Mouse (Mus musculus): ENCODE data around the gene Krtap4-6. TPM values are rescaled to one million over a fixed set of nuclear protein-coding genes. Genes with fewer than 3 reads are reported as not detected.

Gene Krtap4-6
- polyA plus RNA-seq (2017; shearing (Covaris generic)): not detected

DNA sequence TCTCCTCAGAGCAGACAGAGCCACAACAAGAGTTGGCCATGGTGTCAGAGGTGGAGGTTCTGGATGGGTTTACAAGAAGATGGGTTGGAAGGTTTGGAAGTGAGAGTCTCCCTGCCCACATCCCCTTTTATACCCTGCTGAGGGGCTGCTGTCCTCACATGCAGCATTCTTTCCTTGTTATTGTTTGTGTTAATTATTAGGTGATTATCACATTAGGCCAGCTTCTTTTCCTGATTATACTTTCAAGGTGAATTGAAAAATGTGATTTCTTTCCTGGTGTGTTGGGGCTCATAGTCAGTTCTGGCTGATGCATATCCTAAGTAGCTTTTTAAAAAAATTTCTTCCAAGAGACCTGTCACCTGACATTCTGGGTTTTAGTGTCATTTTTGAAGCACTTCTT, at the start of gene Krtap4-6:
Gene Krtap4-6 (minus strand): TSS at position 101 of the 400 bp plus-strand sequence.

DNA sequence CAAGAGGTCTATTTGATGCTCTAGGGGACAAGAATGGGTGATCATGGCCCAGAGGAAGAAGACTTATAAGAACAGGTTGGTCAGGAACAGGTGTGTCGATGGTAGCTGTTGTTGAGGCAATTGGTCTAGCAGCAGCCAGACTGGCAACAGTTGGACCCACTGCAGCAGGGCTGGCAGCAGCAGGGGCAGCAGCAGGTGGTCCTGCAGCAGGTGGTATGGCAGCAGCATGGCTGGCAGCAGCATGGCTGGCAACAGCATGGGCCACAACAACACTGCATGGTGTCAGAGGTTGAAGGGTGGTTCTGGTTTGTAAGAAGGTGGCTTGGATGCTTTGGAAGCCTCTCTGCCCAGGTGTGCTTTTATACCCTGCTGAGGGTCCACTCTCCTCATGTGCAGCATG, 24.7 kb upstream of the Krtap4-6 start, which contains the start of gene Gm14190:
Gene Gm14190 (minus strand): TSS at position 278 of the 400 bp plus-strand sequence.

DNA sequence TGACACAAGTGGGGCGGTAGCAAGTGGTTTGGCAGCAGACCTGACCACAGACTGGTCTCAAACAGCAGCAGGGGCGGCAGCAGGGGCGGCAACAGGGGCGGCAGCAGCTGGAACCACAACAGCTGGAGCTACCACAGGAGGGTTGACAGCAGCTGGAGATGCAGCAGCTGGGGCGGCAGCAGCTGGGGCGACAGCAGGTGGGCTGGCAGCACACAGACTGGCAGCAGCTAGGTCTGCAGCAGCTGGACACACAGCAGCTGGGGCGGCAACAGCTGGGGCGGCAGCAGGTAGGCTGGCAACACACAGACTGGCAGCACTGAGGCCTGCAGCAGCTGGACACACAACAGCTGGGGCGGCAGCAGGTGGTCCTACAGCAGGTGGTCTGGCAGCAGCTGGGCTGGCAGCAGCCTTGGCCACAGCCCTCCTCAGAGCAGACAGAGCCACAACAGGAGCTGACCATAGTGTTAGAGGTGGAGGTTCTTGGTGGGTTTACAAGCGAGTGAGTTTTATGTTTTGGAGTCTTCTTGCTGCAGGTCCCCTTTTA, 7.2 kb downstream of the Krtap4-6 start, which contains the start of gene Gm11563:
Gene Gm11563 (minus strand): TSS at position 494 of the 544 bp plus-strand sequence.

DNA sequence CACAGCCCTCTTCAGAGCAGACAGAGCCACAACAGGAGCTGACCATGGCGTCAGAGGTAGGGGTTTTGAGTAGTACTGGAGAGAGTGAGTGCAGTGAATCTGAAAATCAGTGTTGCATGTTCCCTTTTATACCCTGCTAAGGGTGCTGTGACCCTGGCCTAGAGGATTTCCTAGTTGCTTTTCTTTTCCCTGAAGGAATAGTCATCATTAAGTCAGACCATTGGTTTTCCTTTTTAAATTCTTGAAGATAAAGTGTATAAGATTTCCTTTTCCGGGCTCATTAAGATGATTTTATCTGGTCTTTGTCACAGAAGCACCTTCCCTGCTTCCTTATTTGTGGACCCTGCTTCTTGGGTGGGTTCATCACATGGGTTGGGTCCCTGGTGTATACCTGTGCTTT, 15.6 kb downstream of the Krtap4-6 start, which contains the start of gene Gm11555:
Gene Gm11555 (minus strand): TSS at position 101 of the 400 bp plus-strand sequence.

DNA sequence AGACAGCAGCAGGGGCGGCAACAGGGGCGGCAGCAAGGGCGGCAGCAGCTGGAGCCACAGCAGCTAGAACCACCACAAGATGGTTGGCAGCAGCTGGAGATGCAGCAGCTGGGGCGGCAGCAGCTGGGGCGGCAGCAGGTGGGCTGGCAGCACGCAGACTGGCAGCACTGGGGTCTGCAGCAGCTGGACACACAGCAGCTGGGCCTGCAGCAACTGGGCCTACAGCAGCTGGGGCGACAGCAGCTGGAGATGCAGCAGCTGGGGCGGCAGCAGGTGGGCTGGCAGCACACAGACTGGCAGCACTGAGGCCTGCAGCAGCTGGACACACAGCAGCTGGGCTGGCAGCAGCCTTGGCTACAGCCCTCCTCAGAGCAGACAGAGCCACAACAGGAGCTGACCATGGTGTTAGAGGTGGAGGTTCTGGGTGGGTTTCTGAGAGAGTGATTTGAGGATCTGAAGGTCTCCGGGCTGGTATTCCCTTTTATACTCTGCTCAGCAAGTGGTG, 22.1 kb downstream of the Krtap4-6 start, which contains the start of gene Krtap4-7:
Gene Krtap4-7 (minus strand): TSS at position 455 of the 505 bp plus-strand sequence.

DNA sequence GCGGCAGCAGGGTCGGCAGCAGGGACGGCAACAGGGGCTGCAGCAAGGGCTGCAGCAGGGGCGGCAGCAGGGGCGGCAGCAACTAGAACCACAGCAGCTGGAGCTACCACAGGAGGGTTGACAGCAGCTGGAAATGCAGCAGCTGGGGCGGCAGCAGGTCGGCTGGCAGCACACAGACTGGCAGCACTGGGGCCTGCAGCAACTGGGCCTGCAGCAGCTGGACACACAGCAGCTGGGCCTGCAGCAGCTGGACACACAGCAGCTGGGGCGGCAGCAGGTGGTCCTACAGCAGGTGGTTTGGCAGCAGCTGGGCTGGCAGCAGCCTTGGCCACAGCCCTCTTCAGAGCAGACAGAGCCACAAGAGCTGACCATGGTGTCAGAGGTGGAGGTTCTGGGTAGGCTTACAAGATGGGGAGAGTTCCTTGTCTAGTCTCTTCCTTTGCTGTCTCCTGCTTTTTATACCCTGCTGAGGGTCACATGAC, 31.1 kb downstream of the Krtap4-6 start, which contains the start of gene Krtap4-2:
Gene Krtap4-2 (minus strand): TSS at position 432 of the 482 bp plus-strand sequence.

DNA sequence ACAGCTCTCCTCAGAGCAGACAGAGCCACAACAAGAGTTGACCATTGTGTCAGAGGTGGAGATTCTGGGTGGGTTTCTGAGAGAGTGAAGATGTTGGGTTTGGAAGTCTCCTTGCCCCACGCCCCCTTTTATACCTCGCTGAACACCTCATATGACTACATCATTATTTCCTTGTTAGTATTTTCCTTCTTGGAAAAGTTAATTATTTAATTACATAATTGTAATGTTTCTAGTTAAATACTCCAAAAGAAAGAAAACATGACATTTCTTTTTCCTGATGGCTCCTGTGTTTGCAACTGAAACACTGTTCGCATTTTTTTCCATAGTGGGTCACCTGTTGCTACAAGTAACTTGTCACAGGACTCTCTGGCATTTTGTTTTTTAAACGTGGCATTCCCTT, 37.6 kb downstream of the Krtap4-6 start, which contains the start of gene Krtap4-1:
Gene Krtap4-1 (minus strand): TSS at position 101 of the 400 bp plus-strand sequence.

DNA sequence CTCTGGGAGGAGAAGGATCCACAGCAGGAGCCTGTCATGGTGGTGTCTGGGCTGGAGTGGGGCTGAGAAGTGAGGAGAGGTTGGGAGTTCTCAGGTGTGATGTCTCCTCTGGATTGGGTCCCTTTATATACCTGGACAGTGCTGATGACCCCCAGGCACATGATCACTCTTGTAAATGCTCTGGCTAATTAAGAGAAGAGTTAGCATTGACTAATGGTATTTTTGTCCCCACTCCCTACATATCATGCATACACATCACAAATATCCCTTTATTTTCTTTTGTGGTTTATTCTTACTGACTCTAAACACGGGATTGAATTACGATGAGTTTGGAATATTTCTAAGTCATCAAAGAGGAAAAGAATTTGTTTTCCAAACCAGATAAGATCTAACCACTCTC, 45.4 kb downstream of the Krtap4-6 start, which contains the start of gene Gm11562:
Gene Gm11562 (minus strand): TSS at position 101 of the 400 bp plus-strand sequence.

Other genes with a start within 250 kb of the Krtap4-6 start
- gene Krt12, start 243.7 kb downstream of the Krtap4-6 start, polyA plus RNA-seq (2017; shearing (Covaris generic)): not detected
- not detected for gene Krt20, start 227.8 kb downstream of the Krtap4-6 start, polyA plus RNA-seq (2017; shearing (Covaris generic))
- gene Krt23, start 172.8 kb downstream of the Krtap4-6 start, polyA plus RNA-seq (2017; shearing (Covaris generic)): not detected
- gene Krt39, start 144.6 kb downstream of the Krtap4-6 start, polyA plus RNA-seq (2017; shearing (Covaris generic)): not detected
- not detected for gene Krt40, start 122.8 kb downstream of the Krtap4-6 start, polyA plus RNA-seq (2017; shearing (Covaris generic))
- gene Krtap3-3, start 115.1 kb downstream of the Krtap4-6 start, polyA plus RNA-seq (2017; shearing (Covaris generic)): not detected
- gene Krtap3-2, start 109.1 kb downstream of the Krtap4-6 start, polyA plus RNA-seq (2017; shearing (Covaris generic)): not detected
- gene Gm11939, start 106.5 kb downstream of the Krtap4-6 start, polyA plus RNA-seq (2017; shearing (Covaris generic)): not detected
- gene Krtap3-1, start 99.3 kb downstream of the Krtap4-6 start, polyA plus RNA-seq (2017; shearing (Covaris generic)): not detected
- gene Krtap1-5, start 84.9 kb downstream of the Krtap4-6 start, polyA plus RNA-seq (2017; shearing (Covaris generic)): not detected
- gene Krtap1-4, start 82.3 kb downstream of the Krtap4-6 start, polyA plus RNA-seq (2017; shearing (Covaris generic)): not detected
- gene Krtap1-3, start 74.6 kb downstream of the Krtap4-6 start, polyA plus RNA-seq (2017; shearing (Covaris generic)): not detected
- not detected for gene Krtap9-3, start 67.9 kb downstream of the Krtap4-6 start, polyA plus RNA-seq (2017; shearing (Covaris generic))
- gene Gm11938, start 62.7 kb downstream of the Krtap4-6 start, polyA plus RNA-seq (2017; shearing (Covaris generic)): not detected
- not detected for gene Gm11937, start 55.8 kb downstream of the Krtap4-6 start, polyA plus RNA-seq (2017; shearing (Covaris generic))
- gene Krtap2-4, start 51.1 kb downstream of the Krtap4-6 start, polyA plus RNA-seq (2017; shearing (Covaris generic)): not detected
- not detected for gene Gm11562, start 45.5 kb downstream of the Krtap4-6 start, polyA plus RNA-seq (2017; shearing (Covaris generic))
- not detected for gene Krtap4-1, start 37.7 kb downstream of the Krtap4-6 start, polyA plus RNA-seq (2017; shearing (Covaris generic))
- gene Krtap4-2, start 30.9 kb downstream of the Krtap4-6 start, polyA plus RNA-seq (2017; shearing (Covaris generic)): not detected
- not detected for gene Krtap4-7, start 21.9 kb downstream of the Krtap4-6 start, polyA plus RNA-seq (2017; shearing (Covaris generic))
- not detected for gene Gm11555, start 15.7 kb downstream of the Krtap4-6 start, polyA plus RNA-seq (2017; shearing (Covaris generic))
- gene Gm11563, start 7.0 kb downstream of the Krtap4-6 start, polyA plus RNA-seq (2017; shearing (Covaris generic)): not detected
- gene Gm14190, start 24.8 kb upstream of the Krtap4-6 start, polyA plus RNA-seq (2017; shearing (Covaris generic)): not detected
- gene Gm14180, start 68.3 kb upstream of the Krtap4-6 start, polyA plus RNA-seq (2017; shearing (Covaris generic)): not detected
- gene Gm11595, start 107.0 kb upstream of the Krtap4-6 start, polyA plus RNA-seq (2017; shearing (Covaris generic)): not detected
- not detected for gene Krtap4-8, start 114.7 kb upstream of the Krtap4-6 start, polyA plus RNA-seq (2017; shearing (Covaris generic))
- not detected for gene Krtap4-9, start 119.2 kb upstream of the Krtap4-6 start, polyA plus RNA-seq (2017; shearing (Covaris generic))
- not detected for gene Gm11596, start 127.5 kb upstream of the Krtap4-6 start, polyA plus RNA-seq (2017; shearing (Covaris generic))
- not detected for gene Gm11569, start 133.0 kb upstream of the Krtap4-6 start, polyA plus RNA-seq (2017; shearing (Covaris generic))
- not detected for gene Gm11554, start 138.5 kb upstream of the Krtap4-6 start, polyA plus RNA-seq (2017; shearing (Covaris generic))
- gene Krtap4-13, start 143.9 kb upstream of the Krtap4-6 start, polyA plus RNA-seq (2017; shearing (Covaris generic)): not detected
- gene Gm11564, start 149.7 kb upstream of the Krtap4-6 start, polyA plus RNA-seq (2017; shearing (Covaris generic)): not detected
- not detected for gene 2300003K06Rik, start 172.1 kb upstream of the Krtap4-6 start, polyA plus RNA-seq (2017; shearing (Covaris generic))
- gene Krtap4-16, start 185.6 kb upstream of the Krtap4-6 start, polyA plus RNA-seq (2017; shearing (Covaris generic)): not detected
- gene Gm11568, start 192.0 kb upstream of the Krtap4-6 start, polyA plus RNA-seq (2017; shearing (Covaris generic)): not detected
- gene Gm11559, start 198.5 kb upstream of the Krtap4-6 start, polyA plus RNA-seq (2017; shearing (Covaris generic)): not detected
- not detected for gene Krtap9-1, start 207.4 kb upstream of the Krtap4-6 start, polyA plus RNA-seq (2017; shearing (Covaris generic))
- gene Gm11567, start 213.2 kb upstream of the Krtap4-6 start, polyA plus RNA-seq (2017; shearing (Covaris generic)): not detected
- gene Krtap31-1, start 242.0 kb upstream of the Krtap4-6 start, polyA plus RNA-seq (2017; shearing (Covaris generic)): not detected
- not detected for gene Gm11565, start 248.8 kb upstream of the Krtap4-6 start, polyA plus RNA-seq (2017; shearing (Covaris generic))